Mouse (Mus musculus): ENCODE measurements around the gene Gm20696. TPM values are rescaled to one million over a fixed set of nuclear protein-coding genes. Genes with fewer than 3 reads are reported as not detected.
A peak's percentile ranks its signal among the peaks of the same experiment; 100 is the strongest.

The Gm20696 gene
- total and polyA plus RNA-seq, 3 experiments = 1.5 to 7.1 TPM; not detected in 1

- peaks cover 5% of the 10 kb centered on the region; the same call in 1 of the 2 replicates for H3K4me1 ChIP-seq (ENCODE audit: insufficient read depth, low read depth, low read length)
- no peak for DNase-seq (ENCODE audit: low spot score)
- peaks cover 2% of the 10 kb centered on the region for H3K36me3 ChIP-seq (replicated peaks)
- ATAC-seq (ENCODE audit: extremely low read depth, insufficient number of reproducible peaks, low FRiP score, poor library complexity, severe bottlenecking) = no peak
- no peaks in the 10 kb centered on the region for H3K9me3 ChIP-seq (replicated peaks)
- TF ChIP-seq TAL1 (conservative IDR thresholded peaks at IDR 0.05; ENCODE audit: low read depth, low read length) (no peak), GATA1 (IDR thresholded peaks at IDR 0.05; ENCODE audit: borderline replicate concordance, low read length) (no peak), CTCF (IDR thresholded peaks at IDR 0.05; ENCODE audit: low read depth, low read length) (no peak), GATA2 (IDR thresholded peaks at IDR 0.05; ENCODE audit: borderline replicate concordance, low read depth, low read length) (no peak), POLR2AphosphoS5 (IDR thresholded peaks at IDR 0.05; ENCODE audit: insufficient replicate concordance, low read depth, low read length) (no peak)
- no peak overlapping the region for H3K4me3 ChIP-seq (ENCODE audit: low read depth, low read length)
- H3K27me3 ChIP-seq (ENCODE audit: insufficient read depth, low read length) = no peaks in the 10 kb centered on the region
These were observed 402.2 kb downstream of the Gm20696 start for GRCm38 (mm10) chr6:99264192-99265093.

- no peak for ATAC-seq (ENCODE audit: extremely low read depth, insufficient number of reproducible peaks, low FRiP score, poor library complexity, severe bottlenecking)
- H3K27me3 ChIP-seq (ENCODE audit: insufficient read depth, low read length) = no peaks in the 10 kb centered on the region
- DNase-seq (ENCODE audit: low spot score) = no peak
- H3K4me1 ChIP-seq (ENCODE audit: insufficient read depth, low read depth, low read length) = peaks cover 5% of the 10 kb centered on the region; the same call in 1 of the 2 replicates
- no peak overlapping the region for H3K4me3 ChIP-seq (ENCODE audit: low read depth, low read length)
- no peaks in the 10 kb centered on the region for H3K9me3 ChIP-seq (replicated peaks)
- TF ChIP-seq GATA1 (IDR thresholded peaks at IDR 0.05; ENCODE audit: borderline replicate concordance, low read length) (no peak), CTCF (IDR thresholded peaks at IDR 0.05; ENCODE audit: low read depth, low read length) (no peak), POLR2AphosphoS5 (IDR thresholded peaks at IDR 0.05; ENCODE audit: insufficient replicate concordance, low read depth, low read length) (no peak), TAL1 (conservative IDR thresholded peaks at IDR 0.05; ENCODE audit: low read depth, low read length) (no peak), GATA2 (IDR thresholded peaks at IDR 0.05; ENCODE audit: borderline replicate concordance, low read depth, low read length) (no peak)
- peaks cover 2% of the 10 kb centered on the region for H3K36me3 ChIP-seq (replicated peaks)
These were observed 402.8 kb downstream of the Gm20696 start for GRCm38 (mm10) chr6:99263886-99264185.

GRCm38 (mm10) chr6:99263061-99263885 lies 403.3 kb downstream of the Gm20696 start:
- no peak for DNase-seq (ENCODE audit: low spot score)
- peaks cover 7% of the 10 kb centered on the region for H3K36me3 ChIP-seq (replicated peaks)
- peaks cover 5% of the 10 kb centered on the region; the same call in 1 of the 2 replicates for H3K4me1 ChIP-seq (ENCODE audit: insufficient read depth, low read depth, low read length)
- H3K27me3 ChIP-seq (ENCODE audit: insufficient read depth, low read length) = no peaks in the 10 kb centered on the region
- H3K9me3 ChIP-seq (replicated peaks) = no peaks in the 10 kb centered on the region
- H3K4me3 ChIP-seq (ENCODE audit: low read depth, low read length) = no peak overlapping the region
- TF ChIP-seq GATA1 (IDR thresholded peaks at IDR 0.05; ENCODE audit: borderline replicate concordance, low read length) = no peak
- no peak for TF ChIP-seq POLR2AphosphoS5 (IDR thresholded peaks at IDR 0.05; ENCODE audit: insufficient replicate concordance, low read depth, low read length)
- no peak for TF ChIP-seq CTCF (IDR thresholded peaks at IDR 0.05; ENCODE audit: low read depth, low read length)
- no peak for TF ChIP-seq GATA2 (IDR thresholded peaks at IDR 0.05; ENCODE audit: borderline replicate concordance, low read depth, low read length)
- TF ChIP-seq TAL1 (conservative IDR thresholded peaks at IDR 0.05; ENCODE audit: low read depth, low read length) = no peak
- no peak; the same call in 1 of the 2 replicates for ATAC-seq (ENCODE audit: extremely low read depth, insufficient number of reproducible peaks, low FRiP score, poor library complexity, severe bottlenecking)

- peaks cover 5% of the 10 kb centered on the region; the same call in 1 of the 2 replicates for H3K4me1 ChIP-seq (ENCODE audit: insufficient read depth, low read depth, low read length)
- H3K27me3 ChIP-seq (ENCODE audit: insufficient read depth, low read length) = no peaks in the 10 kb centered on the region
- DNase-seq (ENCODE audit: low spot score) (no peak), ATAC-seq (ENCODE audit: extremely low read depth, insufficient number of reproducible peaks, low FRiP score, poor library complexity, severe bottlenecking) (no peak)
- H3K36me3 ChIP-seq (replicated peaks) = peaks cover 7% of the 10 kb centered on the region
- H3K4me3 ChIP-seq (ENCODE audit: low read depth, low read length) = no peak overlapping the region
- H3K9me3 ChIP-seq (replicated peaks) = no peaks in the 10 kb centered on the region
- TF ChIP-seq CTCF (IDR thresholded peaks at IDR 0.05; ENCODE audit: low read depth, low read length) (no peak), GATA1 (IDR thresholded peaks at IDR 0.05; ENCODE audit: borderline replicate concordance, low read length) (no peak), POLR2AphosphoS5 (IDR thresholded peaks at IDR 0.05; ENCODE audit: insufficient replicate concordance, low read depth, low read length) (no peak), GATA2 (IDR thresholded peaks at IDR 0.05; ENCODE audit: borderline replicate concordance, low read depth, low read length) (no peak), TAL1 (conservative IDR thresholded peaks at IDR 0.05; ENCODE audit: low read depth, low read length) (no peak)
These were observed 404.9 kb downstream of the Gm20696 start for GRCm38 (mm10) chr6:99261737-99262130.

- H3K9me3 ChIP-seq (replicated peaks) = no peaks in the 10 kb centered on the region
- H3K36me3 ChIP-seq (replicated peaks) = peaks cover 7% of the 10 kb centered on the region
- no peak for TF ChIP-seq GATA2 (IDR thresholded peaks at IDR 0.05; ENCODE audit: borderline replicate concordance, low read depth, low read length)
- no peak for TF ChIP-seq TAL1 (conservative IDR thresholded peaks at IDR 0.05; ENCODE audit: low read depth, low read length)
- no peak for TF ChIP-seq GATA1 (IDR thresholded peaks at IDR 0.05; ENCODE audit: borderline replicate concordance, low read length)
- TF ChIP-seq POLR2AphosphoS5 (IDR thresholded peaks at IDR 0.05; ENCODE audit: insufficient replicate concordance, low read depth, low read length) = no peak
- no peak for TF ChIP-seq CTCF (IDR thresholded peaks at IDR 0.05; ENCODE audit: low read depth, low read length)
- H3K4me3 ChIP-seq (ENCODE audit: low read depth, low read length) = no peak overlapping the region
- DNase-seq (ENCODE audit: low spot score) (no peak), ATAC-seq (ENCODE audit: extremely low read depth, insufficient number of reproducible peaks, low FRiP score, poor library complexity, severe bottlenecking) (peak; percentile 4; the same call in 1 of the 2 replicates)
- H3K4me1 ChIP-seq (ENCODE audit: insufficient read depth, low read depth, low read length) = peaks cover 5% of the 10 kb centered on the region; the same call in 1 of the 2 replicates
- H3K27me3 ChIP-seq (ENCODE audit: insufficient read depth, low read length) = no peaks in the 10 kb centered on the region
These were observed 405.5 kb downstream of the Gm20696 start for GRCm38 (mm10) chr6:99260941-99261736.

Data from G1E (cell line).